Mouse (Mus musculus) brain, embryonic 14.5 days (tissue): ENCODE measurements around the gene Dhx16.

Source experiments
- CTCF ChIP-seq: fragments of 200-500 bp; IDR thresholded peaks from 2 replicates; pipeline ENCODE4 v1.5.1; 2012; ENCODE audit warnings: inconsistent platforms, mild to moderate bottlenecking, moderate library complexity, borderline replicate concordance; ENCODE audit not compliant: insufficient read depth, insufficient read length; ENCODE audit errors: extremely low read depth
- POLR2A ChIP-seq: fragments of 200-500 bp; IDR thresholded peaks from 2 replicates; pipeline ENCODE4 v1.6.1; 2012; ENCODE audit warnings: mild to moderate bottlenecking, inconsistent platforms, borderline replicate concordance; ENCODE audit not compliant: poor library complexity, insufficient read depth, insufficient read length, severe bottlenecking; ENCODE audit errors: extremely low read depth

- TF ChIP-seq POLR2A (no peak), CTCF (no peak)
Observed at GRCm38 (mm10) chr17:35868165-35868820, 11.3 kb upstream of the Dhx16 start.
